Mouse (Mus musculus): ENCODE data around the gene Fam53b.

Gene Fam53b

DNA sequence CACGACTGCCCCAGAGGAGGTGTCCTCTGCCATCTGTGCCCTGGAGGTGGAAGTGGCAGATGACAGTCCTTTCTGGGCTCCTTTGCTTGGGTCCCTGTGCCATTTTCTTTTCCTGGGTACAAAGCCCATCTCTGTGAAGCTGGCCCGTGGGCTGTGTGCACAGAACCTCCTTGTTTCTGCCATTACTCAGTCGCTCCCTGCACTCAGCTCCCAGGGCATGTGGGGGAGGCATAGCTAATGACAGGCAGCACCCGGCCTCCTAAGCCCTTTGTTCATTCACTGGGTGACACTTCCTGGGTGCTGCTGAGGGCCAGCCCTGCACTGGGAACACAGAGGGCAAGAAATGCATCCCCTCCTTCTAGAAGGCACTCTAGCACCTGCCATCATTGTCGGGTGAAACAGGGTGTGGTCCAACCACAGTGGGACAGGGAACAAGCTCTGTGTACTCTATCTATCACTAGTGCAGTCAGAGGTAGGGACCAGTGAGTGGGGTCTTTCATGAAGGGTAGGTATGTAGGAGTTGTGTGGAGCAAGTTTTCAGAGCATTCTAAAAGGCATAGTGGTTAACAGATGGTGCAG lies 111.1 kb downstream of the Fam53b start:
- no peak for DNase-seq

DNA sequence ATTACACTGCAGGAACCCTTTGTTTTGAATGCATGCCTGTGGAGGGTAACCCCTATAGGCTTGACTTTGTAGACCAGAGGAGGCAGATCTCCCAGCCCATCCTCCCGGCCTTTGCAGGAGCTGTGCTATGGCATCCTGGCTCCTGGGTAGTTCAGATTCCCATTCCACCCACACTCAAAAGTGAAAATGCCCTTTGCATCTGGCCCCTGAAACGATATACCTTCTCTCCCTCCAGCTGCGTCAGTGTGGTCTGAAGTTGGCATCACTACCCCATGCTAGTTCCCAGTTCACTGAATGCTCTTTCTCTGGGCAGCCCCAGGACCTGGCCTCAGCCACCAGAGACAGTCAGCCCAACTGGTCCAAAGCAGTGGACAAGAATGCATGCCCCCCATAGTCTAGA lies 111.7 kb downstream of the Fam53b start:
- DNase-seq = no peak

DNA sequence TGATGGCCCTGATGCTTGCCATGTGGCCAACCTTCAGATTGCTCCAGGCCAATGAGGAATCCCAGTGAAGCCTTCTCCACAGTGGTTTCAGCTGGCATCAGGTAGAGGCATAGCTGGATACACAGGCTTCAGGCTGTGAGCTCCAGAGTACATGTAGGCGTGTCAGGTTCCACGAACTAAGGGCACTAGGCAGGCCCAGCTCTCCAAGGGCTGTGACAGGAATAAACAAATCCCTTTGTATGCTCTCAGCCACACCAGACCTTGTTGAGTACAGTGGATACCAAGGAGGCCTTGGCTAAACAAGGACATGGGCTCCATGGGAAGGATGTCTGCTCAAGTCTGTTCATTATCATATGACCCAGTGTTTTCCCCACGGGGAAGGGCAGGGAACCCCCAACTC lies 112.3 kb downstream of the Fam53b start:
- DNase-seq = no peak

DNA sequence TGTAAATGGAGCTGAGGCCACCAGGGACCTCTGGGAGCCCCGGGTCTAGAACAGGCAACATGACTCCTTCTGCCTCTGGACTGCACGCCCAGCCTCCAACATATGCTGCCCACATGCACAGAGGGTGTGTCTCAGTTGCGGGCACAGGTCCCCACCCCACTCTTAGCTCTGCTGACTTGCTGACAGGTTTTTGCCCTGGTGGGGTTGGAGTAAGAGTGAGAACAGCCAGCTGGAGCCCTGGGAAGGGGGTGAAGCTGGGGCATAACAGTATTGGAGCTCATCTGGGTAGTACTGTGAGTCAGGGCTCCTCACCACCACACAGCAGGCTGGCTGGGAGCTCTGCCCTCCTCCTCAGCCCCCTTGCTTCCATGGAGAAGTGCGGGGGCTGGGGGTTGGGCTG lies 113.6 kb downstream of the Fam53b start:
- no peak for DNase-seq

DNA sequence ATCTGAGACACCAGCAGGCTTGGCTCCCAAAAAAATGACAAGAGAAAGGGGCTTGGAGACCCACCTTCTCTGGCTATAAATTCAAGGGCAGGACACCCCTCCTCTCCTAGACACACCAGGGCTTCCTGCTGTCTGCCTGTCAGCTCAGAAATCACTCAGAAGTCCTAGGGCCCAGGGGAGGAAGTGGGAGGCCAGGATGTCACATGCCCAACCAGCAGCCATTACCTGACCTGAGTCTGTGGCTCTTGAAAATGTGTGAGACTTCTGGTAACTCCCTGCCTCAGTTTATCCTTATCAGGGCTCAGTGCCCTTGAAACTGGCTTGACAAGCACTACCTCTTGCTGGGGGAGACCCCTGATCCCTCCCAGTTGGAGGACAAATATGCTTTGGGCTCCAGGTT lies 114.0 kb downstream of the Fam53b start:
- no peak for DNase-seq

DNA sequence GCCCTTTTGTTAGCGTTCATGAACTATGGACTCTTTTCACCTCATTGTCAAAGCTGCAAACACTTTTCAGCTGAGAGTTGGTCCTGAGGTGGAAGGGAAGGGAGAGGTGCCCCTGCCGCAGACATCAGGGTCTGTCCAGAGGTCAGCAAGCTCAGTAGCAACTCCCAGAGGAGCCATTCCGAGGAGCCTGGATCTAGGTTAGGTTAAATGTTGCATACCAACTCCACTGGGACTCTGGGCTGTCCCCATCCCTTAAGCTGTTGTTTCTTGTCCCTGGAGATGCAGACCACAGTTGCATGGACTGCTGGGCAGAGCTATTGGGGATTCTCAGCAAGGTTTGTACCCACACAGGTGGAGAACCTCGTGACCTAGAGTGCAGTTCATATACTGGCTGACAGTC lies 114.5 kb downstream of the Fam53b start:
- no peak for DNase-seq

DNA sequence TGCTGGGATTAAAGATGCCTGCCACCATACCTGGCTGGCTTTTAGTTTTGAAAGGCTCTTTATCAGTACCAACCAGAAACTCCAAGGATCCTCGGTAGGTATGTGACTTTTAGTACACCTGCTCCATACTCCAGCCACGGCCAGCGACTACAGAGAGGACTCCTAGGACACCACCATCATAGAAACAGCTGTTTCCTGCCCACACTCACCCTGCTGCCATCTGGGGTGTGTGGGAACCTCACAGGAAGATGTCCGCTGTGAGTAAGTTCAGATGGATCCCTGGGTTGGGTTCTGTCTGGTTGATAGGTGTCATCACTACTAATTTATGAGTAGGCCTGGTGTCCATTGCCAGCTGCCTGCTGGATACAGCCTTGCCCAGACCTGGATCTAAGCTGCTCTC lies 114.9 kb downstream of the Fam53b start:
- no peak for DNase-seq

DNA sequence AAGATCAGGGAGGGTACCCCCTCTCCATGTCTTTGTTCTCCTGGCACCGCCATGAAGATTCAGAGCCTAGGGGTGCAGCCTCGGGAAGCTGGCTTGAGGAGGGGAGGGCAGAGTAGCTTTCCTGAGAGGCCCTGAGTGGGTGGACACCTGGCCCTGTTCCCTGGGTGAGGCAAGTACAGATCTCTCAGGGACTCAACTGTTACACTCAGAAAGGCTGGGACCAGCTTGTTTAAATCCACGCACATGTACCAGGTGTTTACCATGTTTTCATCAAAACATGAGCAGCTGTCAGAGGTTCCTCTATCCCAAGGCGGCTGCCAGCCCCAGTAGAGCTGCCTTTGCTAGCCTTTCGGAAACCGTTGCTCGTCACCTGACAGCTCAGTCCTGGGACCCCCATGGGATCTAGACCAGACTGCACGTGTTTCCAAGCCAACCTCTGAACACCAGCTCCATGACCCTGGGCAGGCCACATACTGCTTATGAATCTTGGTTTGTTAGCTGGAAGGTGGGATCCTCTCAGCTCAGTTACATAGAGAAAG lies 116.4 kb downstream of the Fam53b start:
- DNase-seq = no peak

DNA sequence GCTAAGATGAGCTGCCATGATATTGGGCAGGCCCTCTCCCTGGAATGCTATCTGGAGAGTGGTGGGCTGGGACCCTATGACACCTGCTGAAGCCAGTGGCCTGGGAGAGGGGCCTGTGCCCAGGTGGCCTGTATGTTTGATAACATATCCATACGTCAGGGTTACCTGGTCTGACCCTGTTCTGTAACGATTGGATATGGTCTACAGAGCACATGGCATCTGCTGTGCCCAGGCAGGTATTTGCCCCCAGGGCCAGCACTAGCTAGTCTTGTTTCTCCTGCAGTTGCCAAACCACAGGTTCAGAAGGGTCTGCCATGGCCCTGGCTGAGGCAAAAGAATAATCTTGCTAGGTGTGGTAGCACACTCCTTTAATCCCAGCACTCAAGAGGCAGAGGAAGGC lies 120.1 kb downstream of the Fam53b start:
- DNase-seq = no peak

DNA sequence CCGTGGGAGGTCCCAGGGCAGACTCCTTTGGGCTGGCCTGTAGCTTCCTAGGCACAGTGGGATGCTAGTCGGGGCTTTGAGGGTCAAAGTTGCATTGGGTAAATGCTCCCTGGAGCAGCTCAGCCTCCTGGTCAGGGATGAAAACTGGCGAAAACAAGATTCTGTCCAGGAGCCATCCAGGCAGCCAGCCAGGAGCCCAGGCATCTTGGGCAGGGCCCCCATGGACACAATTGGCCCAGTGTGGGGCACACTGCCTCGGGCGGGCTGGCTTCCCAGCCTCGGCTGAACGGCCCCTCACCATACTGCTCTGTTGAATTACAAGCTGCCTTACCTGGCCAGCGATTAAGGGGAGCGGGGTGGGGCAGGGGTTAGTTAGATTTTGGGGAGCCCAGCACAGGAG lies 121.0 kb downstream of the Fam53b start:
- no peak for DNase-seq

DNA sequence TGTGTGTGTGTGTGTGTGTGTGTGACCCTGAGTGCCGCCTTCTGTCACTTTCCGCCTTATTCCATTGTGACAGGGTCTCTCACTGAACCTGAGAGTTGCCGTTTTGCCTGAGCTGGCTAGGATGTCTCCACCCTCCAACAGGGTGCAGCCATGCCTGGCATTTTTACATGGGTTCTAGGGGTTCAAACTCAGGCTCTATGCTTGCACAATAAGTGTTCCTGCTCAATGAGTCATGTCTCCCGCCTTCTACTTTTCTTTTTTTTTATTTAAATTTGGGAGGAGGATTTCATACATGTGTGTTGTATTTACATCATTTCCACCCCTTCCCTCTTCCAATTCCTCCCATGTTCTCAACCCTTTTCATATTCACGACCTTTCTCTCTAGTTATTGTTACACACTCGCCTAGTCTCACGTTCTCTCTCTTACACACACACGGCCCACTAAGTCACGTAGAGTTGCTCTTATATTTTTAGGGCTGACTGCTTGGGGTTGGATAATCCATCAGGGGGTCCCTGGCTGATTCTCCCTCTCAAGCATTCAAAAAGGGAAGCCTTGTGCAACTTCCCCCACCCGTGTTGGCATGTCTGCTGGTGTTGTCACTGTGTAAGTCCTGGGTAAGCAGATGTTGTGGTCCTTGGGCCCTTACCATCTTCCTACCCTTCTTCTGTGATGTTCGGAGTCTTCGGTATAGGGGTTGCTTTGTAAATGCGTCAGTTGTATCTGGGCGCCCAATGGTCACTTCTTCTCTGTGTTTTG lies 122.8 kb downstream of the Fam53b start:
- DNase-seq = no peak

DNA sequence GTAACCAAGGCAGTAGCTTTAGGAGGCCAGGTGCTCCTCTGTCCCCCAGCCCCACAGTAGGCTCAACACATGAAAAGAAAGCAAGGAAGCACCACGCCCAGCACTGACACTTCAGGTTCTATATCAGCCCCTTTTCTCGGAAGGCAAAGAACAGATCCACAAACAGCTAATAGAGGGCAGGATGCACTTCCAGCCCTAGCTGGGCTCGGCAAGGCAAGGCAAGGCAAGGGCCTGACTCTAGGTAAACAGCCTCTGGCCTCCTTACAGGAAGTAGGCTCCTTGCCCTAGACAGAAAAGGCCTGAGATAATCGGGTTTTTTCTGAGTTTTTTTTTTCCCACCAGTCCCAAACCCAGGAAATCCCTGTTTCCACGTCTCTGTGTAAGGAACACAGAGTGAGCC lies 124.0 kb downstream of the Fam53b start:
- DNase-seq = no peak

DNA sequence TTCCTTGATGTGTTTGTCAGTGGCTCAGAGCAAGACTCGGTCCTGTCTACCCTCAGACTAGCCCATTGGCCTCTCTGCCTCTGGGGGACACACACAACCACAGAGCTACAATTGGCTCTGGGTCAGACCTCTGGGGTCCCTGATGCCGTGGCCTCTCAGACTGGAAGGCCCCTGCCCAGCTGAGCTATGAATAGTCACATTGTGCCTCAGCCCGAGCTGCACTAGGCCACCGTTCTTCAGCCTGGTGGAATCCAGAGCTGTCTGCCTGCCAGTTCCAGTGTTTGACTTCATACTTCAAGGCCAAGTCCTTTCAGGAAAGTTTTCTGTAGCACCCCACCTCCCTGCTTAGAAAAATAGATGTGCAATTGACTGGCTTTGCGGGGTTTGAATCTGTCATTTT lies 125.0 kb downstream of the Fam53b start:
- no peak for DNase-seq

DNA sequence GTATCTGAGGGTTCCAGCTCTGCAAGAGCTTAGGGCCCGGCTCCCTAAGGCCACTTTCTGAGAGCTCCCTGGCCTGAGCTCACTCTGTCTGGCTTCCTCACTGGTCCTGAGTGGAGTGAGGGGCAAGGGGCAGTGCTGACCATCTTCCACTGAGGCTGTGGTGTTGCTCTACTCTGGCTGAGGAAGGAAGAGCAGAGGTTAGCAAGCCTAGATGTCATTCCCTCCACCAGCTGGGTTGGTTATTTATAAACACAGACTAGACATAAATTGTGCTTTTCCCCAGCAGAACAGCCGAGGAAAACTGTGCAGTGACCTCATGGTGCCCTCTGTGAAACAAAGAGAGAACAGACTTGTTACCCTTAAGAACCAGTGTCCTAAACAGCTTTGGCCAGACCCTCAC lies 125.8 kb downstream of the Fam53b start:
- DNase-seq = no peak

DNA sequence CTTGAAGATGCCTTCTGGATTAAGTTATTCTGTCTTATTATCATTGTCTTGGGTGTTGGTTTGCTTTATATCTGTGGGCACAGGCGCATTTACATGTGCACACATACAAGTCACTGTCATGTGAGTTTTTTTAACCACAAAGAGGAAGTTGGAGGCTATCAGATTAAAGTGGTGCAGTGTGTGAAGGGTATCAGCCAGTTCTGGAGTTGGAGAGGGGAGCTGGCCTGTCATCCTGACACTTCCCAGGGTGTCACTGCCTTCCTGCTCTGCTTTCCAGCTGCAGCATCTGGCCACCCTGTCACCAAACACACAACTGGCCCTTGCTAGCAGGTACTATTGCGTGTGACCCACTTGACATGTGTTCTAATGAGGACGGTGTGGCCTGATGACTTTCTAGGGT lies 127.2 kb downstream of the Fam53b start:
- no peak for DNase-seq

DNA sequence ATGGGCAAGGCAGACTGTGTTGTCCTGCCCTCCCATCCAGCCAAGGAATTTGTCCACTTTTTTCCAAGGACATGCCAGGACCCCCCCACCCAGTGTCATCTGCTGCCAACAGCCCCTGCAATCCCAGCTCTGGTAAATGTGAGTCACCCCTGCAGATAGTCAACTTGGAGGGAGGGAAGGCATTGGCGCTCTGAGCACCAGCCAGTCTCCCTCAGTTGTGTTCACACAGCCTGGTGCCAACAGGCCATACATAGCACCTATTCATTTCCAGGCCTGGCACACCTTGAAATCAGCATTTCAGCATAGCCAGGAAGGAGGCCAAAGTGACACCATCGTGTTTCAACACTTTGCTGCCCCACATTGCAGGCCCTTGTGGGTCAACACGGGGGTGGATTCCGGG lies 129.8 kb downstream of the Fam53b start:
- DNase-seq = no peak

DNA sequence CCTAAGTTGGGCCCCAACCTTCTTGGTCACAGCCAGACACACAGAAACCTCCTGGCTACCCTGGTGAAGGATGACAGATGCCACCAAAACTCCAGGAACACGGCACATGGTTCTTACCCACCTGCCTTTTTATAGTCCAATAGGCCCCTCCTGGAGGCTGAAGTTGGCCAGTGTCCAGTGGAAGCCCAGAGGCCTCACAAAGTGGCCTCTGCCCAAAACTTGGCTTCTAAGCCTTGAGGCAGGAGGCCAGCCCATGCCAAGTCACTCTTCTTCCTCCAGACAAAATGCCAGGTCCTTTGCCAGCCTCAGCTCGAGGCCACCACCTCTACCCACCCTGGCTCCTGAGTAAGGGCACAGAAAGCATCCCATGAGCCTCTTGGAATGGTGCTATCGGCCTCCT lies 130.8 kb downstream of the Fam53b start:
- DNase-seq = no peak

DNA sequence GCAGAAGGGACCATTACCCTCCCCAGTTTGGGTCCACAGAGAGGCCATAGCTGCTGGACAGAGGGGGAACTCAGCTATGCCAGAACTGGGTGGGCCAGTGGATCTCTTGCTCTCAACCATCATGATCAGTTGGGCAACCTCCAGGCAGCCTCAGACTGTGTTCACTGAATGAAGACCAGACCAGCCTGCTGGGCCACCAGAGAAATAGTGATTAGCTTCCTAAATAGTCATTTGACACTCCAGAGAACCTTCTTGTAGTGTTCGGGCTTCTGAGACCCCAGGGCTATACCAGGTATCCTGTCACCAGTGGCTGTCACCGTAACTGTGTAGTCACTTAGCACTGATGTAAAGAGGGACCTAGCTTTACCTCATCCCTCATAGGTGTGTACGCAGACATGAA lies 131.3 kb downstream of the Fam53b start:
- no peak for DNase-seq

DNA sequence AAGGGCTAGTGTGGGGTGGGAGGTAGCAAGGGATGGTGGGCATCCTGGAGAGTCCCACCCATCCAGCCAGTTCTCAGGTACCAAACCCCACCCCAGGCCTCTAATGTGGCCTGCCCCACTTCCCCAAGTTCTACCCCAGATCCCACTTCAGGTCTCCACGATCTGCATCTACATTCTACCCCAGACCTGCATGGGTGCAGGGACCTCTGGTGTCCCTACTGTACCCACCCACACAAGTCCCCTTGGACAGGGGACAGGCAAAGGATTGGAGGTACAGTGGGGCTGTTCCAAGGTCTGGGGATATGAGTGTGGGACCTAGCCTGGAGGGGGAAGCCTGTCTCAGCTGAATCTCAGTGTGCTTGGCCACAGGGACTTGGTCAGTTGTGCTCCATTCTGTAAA lies 131.9 kb downstream of the Fam53b start:
- DNase-seq = no peak

DNA sequence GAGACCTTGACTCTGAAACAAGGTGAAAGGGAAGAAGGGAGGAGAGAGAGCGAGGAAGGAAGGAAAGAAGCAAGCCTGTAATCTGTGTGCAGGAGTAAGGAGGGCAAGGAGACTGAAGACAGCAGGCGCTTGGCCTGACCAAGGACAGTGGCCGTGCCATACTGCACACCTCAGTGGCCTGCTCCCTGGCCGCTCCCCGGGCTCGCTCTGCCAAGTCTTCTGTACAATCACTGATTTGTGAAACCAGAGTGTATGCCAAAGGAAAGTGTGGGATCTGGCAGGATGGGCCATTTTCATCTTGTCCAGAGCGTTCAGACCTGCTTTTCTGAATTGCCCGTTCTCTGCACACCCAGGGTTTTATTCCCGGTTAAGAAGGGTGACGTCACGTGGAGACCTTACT lies 132.4 kb downstream of the Fam53b start:
- DNase-seq = peak; percentile 86

DNA sequence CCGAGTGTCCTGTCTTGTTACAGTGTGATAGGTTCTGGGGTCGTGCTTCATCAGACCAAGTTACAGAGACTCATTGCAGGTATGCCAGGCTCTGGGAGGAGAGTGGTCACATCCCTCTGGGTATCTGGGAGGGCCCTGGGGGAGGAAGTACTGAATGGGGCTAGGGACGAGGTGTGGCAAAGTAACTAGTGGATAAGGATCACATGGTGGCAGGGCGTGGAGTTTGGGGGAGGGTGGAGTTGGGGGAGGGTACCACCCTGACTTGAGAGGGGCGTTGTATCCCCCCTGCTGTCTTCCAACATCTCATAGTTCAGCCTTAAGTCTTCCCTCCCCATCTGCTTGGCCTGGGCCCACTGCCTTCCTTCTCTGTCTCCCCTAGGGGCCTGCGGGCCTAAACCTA lies 134.1 kb downstream of the Fam53b start:
- DNase-seq = no peak

DNA sequence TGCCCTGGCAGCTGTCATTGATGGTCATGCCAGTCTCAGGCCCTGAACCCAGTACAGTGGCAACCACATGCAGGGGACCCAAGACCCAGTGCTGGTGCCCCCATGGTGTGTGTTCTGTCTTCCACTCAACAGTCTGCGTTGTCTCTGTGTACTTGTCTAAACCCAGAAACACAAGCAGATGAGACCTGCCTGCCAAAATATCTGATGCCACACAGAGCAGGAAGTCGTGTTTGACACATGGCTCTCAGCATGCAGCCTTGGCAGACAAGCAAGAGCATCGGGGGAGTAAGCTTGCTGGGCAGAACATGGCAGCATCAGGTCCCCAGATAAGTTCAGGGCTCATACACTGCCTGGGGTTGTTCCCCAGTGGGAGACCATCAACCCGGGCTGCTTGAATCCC lies 134.6 kb downstream of the Fam53b start:
- peak; percentile 92 for DNase-seq

DNA sequence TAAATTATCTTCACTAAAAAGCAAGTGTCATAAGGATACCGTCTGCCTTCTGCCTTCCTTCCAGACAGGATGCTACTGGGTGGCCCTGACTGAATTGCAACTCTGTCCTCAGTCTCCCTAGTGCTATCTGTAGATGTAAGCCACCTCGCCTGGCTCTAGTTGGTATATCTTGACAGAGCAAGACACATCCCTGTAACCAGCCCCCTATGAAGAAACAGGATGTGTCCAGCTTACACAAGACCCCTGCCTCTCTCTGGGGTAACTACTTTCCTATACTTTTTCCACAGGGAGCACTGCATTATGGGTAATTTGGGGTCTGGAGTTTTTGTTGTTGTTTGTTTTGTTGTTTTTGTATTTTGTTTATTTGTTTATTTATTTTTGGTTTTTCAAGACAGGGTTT lies 137.8 kb downstream of the Fam53b start:
- no peak for DNase-seq

DNA sequence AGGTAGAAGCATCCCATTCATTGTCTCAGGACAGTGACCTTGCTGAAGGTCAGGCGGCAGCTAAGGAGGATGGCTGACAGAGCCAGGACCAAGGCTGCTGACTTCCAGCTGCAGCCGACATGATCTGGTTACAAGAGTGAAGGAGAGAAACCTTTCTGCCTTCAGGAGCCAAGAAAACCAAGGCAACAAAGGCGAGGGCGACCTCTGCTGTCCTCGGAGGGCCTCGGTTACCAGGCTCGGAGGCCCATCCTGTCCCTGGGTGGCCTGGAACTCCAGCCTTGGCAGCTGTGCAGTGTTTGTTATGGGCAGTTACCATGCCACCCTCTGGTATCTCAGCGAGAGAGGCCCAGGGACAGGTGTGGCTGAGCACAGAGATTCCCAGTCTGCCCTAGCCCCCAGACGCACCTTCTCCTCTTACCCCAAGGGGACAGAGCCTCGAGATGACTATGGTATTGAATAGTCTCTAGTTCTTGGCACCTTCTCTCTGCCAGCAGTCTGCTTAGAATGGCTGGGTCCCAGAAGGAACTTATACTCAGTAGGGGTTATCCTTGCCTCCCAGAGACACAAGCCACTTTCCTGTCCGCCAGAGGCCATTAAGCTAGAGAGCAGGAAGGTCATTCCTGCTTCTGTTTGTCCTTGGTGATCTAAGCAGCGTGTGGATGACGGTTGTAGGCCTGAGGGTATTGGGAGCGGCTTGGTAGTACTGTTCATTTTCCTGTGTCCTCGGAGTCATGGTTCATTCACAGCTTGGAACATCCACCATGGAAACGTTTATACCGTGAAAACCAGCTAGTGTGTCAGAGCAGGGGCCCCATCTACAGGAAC lies 139.5 kb downstream of the Fam53b start:
- no peak for DNase-seq
